Mouse (Mus musculus) hindbrain, embryonic 11.5 days (tissue): ENCODE data around the gene Dlx6. TPM values are rescaled to one million over a fixed set of nuclear protein-coding genes. Genes with fewer than 3 reads are reported as not detected.
A peak's percentile ranks its signal among the peaks of the same experiment; 100 is the strongest.

Source experiments
- ATAC-seq: fragments of 200-750 bp; cut with Nextera tagmentation; 2 replicates; pipeline ENCODE4 v1.8.0; 2017; ENCODE audit warnings: mild to moderate bottlenecking, moderate TSS enrichment, moderate library complexity; ENCODE audit not compliant: low FRiP score
- DNase-seq: peaks from one replicate; pipeline ENCODE4 v3.0.0-alpha.2; 2015; ENCODE audit warnings: low spot score
- H3K27ac ChIP-seq: fragments of 300-500 bp; sonication (generic); 2 replicates; pipeline ENCODE4 v1.5.1; 2014; ENCODE audit warnings: mild to moderate bottlenecking, low read depth, low read length
- H3K27me3 ChIP-seq: fragments of 300-500 bp; sonication (generic); 2 replicates; pipeline ENCODE4 v1.6.1; 2014; ENCODE audit warnings: mild to moderate bottlenecking, low read length, moderate library complexity, mixed read lengths; ENCODE audit not compliant: control insufficient read depth, insufficient read depth
- H3K36me3 ChIP-seq: fragments of 300-500 bp; sonication (generic); 2 replicates; pipeline ENCODE4 v1.6.1; 2014; ENCODE audit warnings: mild to moderate bottlenecking, low read length, moderate library complexity, mixed read lengths; ENCODE audit not compliant: control insufficient read depth, insufficient read depth
- H3K4me1 ChIP-seq: fragments of 300-500 bp; sonication (generic); replicated peaks from 2 replicates; pipeline ENCODE4 v1.6.1; 2014; ENCODE audit warnings: low read length, mixed read lengths; ENCODE audit not compliant: control insufficient read depth, insufficient read depth
- H3K4me2 ChIP-seq: fragments of 300-500 bp; sonication (generic); replicated peaks from 2 replicates; pipeline ENCODE4 v1.6.1; 2014; ENCODE audit warnings: mild to moderate bottlenecking, low read depth, low read length
- H3K4me3 ChIP-seq: fragments of 300-500 bp; sonication (generic); 2 replicates; pipeline ENCODE4 v1.5.1; 2014; ENCODE audit warnings: low read depth, low read length
- H3K9ac ChIP-seq: fragments of 300-500 bp; sonication (generic); 2 replicates; pipeline ENCODE4 v1.6.1; 2014; ENCODE audit warnings: low read depth, low read length
- H3K9me3 ChIP-seq: fragments of 300-500 bp; sonication (generic); 2 replicates; pipeline ENCODE4 v1.6.1; 2016; ENCODE audit warnings: low read length; ENCODE audit not compliant: control insufficient read depth
- WGBS: fragments of 180-500 bp; shearing (Covaris S2); extraction: QIAGEN DNeasy Blood & Tissue Kit; methylation state at CpG from one replicate; pipeline ENCODE4 v1.1.7; 2014; 5-methylcytosine and 5-hydroxymethylcytosine counted together
- polyA plus RNA-seq: library from polyadenylated mRNA; unstranded; fragments of >200 nt; fragmentation: Nextera tagmentation; extraction: Ambion mirVana; gene quantifications from 2 replicates; pipeline ENCODE4 v1.2.1, GENCODE M21; 2014

The Dlx6 gene
- polyA plus RNA-seq, 1 experiment from 2014 or later, result 0.65 TPM

GRCm38 (mm10) chr6:6856881-6857280, 6.3 kb upstream of the Dlx6 start:
- Histone ChIP-seq H3K4me1 (no peaks in the 10 kb centered on the region), H3K4me3 (no peak overlapping the region), H3K4me2 (no peak overlapping the region), H3K27ac (no peak overlapping the region), H3K9ac (no peak overlapping the region), H3K27me3 (peaks cover 92% of the 10 kb centered on the region), H3K36me3 (no peaks in the 10 kb centered on the region), H3K9me3 (no peaks in the 10 kb centered on the region)
- ATAC-seq, result no peak
- DNase-seq, result peak; percentile 43
- 2% methylated on average over 4 of the region's 4 CpGs for WGBS

DNA sequence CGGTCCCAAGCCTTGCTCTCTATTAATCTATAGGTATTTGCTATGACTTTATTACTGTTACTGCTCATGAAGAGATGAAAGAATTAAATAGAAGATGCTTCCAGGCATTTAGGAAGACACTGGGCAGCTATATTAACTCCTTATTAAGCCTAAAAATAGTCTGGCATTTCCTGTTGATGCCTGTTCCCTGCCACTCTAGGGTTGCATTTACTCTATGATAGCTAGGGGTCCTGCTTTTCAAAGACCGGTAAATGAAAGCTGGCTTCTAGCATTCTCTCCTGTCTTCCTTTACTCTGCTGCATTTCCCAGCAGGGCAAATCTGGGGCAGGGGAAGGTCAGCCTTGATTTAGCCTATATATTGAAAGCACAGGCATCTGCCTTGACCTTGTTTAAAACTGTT, 5.4 kb upstream of the Dlx6 start:
- H3K4me3 ChIP-seq, result no peak overlapping the region
- H3K9ac ChIP-seq, result no peak overlapping the region
- peaks cover 92% of the 10 kb centered on the region for H3K27me3 ChIP-seq

GRCm38 (mm10) chr6:6858571-6858970, 4.6 kb upstream of the Dlx6 start:
- Histone ChIP-seq H3K4me2 (no peak overlapping the region), H3K9ac (no peak overlapping the region), H3K9me3 (no peaks in the 10 kb centered on the region), H3K36me3 (no peaks in the 10 kb centered on the region), H3K4me1 (peaks cover 2% of the 10 kb centered on the region; the same call in 1 of the 2 replicates), H3K27me3 (peaks cover 92% of the 10 kb centered on the region), H3K27ac (no peak overlapping the region), H3K4me3 (no peak overlapping the region)
- DNase-seq (peak; percentile 31), ATAC-seq (no peak)
- 0% methylated on average over 1 of the region's 1 CpGs for WGBS

More for the DNA sequence above, 5.4 kb upstream of the Dlx6 start:
- Histone ChIP-seq H3K27ac (no peak overlapping the region), H3K4me2 (no peak overlapping the region), H3K4me1 (0 out of 2 replicates have a peak, but pooled peaks cover 2% of the 10 kb centered on the region), H3K9me3 (no peaks in the 10 kb centered on the region), H3K36me3 (no peaks in the 10 kb centered on the region)
- WGBS, result 5% methylated on average over 2 of the region's 2 CpGs
- ATAC-seq (no peak), DNase-seq (no peak)

GRCm38 (mm10) chr6:6859111-6859949, 3.8 kb upstream of the Dlx6 start:
- Histone ChIP-seq H3K4me1 (peaks cover 4% of the 10 kb centered on the region; the same call in 1 of the 2 replicates), H3K27me3 (peaks cover 92% of the 10 kb centered on the region), H3K36me3 (no peaks in the 10 kb centered on the region), H3K27ac (no peak overlapping the region), H3K4me3 (no peak overlapping the region), H3K9me3 (no peaks in the 10 kb centered on the region), H3K4me2 (no peak overlapping the region), H3K9ac (no peak overlapping the region)
- peak; percentile 41 for DNase-seq
- WGBS, result under 1% methylated on average over 19 of the region's 19 CpGs
- no peak for ATAC-seq

GRCm38 (mm10) chr6:6859950-6860410, 3.2 kb upstream of the Dlx6 start:
- no peak for ATAC-seq
- H3K9me3 ChIP-seq, result no peaks in the 10 kb centered on the region
- H3K36me3 ChIP-seq, result no peaks in the 10 kb centered on the region
- H3K27ac ChIP-seq, result no peak overlapping the region
- under 1% methylated on average over 21 of the region's 21 CpGs for WGBS
- peaks cover 4% of the 10 kb centered on the region; the same call in 1 of the 2 replicates for H3K4me1 ChIP-seq
- no peak overlapping the region for H3K4me2 ChIP-seq
- no peak overlapping the region for H3K4me3 ChIP-seq
- no peak for DNase-seq
- H3K27me3 ChIP-seq, result peaks cover 91% of the 10 kb centered on the region
- H3K9ac ChIP-seq, result no peak overlapping the region

- no peak overlapping the region for H3K9ac ChIP-seq
- DNase-seq, result peak; percentile 69
- no peak overlapping the region for H3K4me3 ChIP-seq
- no peak overlapping the region for H3K27ac ChIP-seq
- peak overlapping the region; percentile 21; the same call in 1 of the 2 replicates for H3K4me2 ChIP-seq
- H3K27me3 ChIP-seq, result peaks cover 91% of the 10 kb centered on the region
- no peaks in the 10 kb centered on the region for H3K9me3 ChIP-seq
- H3K4me1 ChIP-seq, result peaks cover 4% of the 10 kb centered on the region; the same call in 1 of the 2 replicates
- H3K36me3 ChIP-seq, result no peaks in the 10 kb centered on the region
- ATAC-seq, result no peak
- under 1% methylated on average over 33 of the region's 33 CpGs for WGBS
Observed at GRCm38 (mm10) chr6:6860411-6861085, 2.6 kb upstream of the Dlx6 start.

GRCm38 (mm10) chr6:6861086-6861797, 1.9 kb upstream of the Dlx6 start:
- WGBS, result under 1% methylated on average over 21 of the region's 21 CpGs

DNA sequence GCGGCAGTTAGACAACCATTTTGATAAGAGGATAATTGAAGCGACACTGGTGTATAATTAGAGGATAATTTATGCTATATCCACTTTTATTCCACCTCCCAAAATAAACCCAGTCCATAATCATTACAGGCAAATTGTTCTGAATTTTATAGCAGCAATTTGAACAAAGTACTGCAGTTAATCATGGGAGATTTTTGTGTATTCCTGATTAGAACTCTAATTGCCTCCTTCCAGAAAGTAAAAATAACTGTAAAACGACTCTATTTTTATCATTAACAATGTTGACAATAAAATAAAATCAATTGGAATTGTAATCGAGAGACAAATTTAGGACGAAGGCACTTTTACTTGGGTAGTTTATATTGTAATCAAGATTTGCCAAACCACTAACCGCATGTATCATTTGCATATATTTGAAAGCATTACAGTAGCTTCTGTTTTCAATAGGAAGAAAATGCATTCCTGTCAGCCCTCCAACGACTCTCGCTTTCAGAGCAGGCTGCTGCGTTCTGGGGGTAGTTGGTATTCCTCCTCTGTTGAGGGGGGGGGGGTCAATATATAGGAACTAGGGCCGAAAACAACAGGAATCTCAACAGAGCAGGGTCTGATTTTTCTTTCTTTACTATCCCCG, 1.2 kb upstream of the Dlx6 start:
- no peak overlapping the region for H3K4me3 ChIP-seq
- H3K9me3 ChIP-seq, result no peaks in the 10 kb centered on the region
- peaks cover 4% of the 10 kb centered on the region; the same call in 1 of the 2 replicates for H3K4me1 ChIP-seq
- no peak overlapping the region for H3K4me2 ChIP-seq
- peaks cover 89% of the 10 kb centered on the region for H3K27me3 ChIP-seq
- H3K9ac ChIP-seq, result no peak overlapping the region
- no peak for DNase-seq
- no peak overlapping the region for H3K27ac ChIP-seq
- no peak for ATAC-seq
- 3% methylated on average over 11 of the region's 11 CpGs for WGBS
- no peaks in the 10 kb centered on the region for H3K36me3 ChIP-seq

More at GRCm38 (mm10) chr6:6861086-6861797, 1.9 kb upstream of the Dlx6 start:
- H3K4me1 ChIP-seq, result peaks cover 4% of the 10 kb centered on the region; the same call in 1 of the 2 replicates
- DNase-seq (peak; percentile 64), ATAC-seq (no peak)
- no peaks in the 10 kb centered on the region for H3K9me3 ChIP-seq
- no peak overlapping the region for H3K9ac ChIP-seq
- H3K36me3 ChIP-seq, result no peaks in the 10 kb centered on the region
- no peak overlapping the region for H3K4me3 ChIP-seq
- H3K27me3 ChIP-seq, result peaks cover 91% of the 10 kb centered on the region
- H3K27ac ChIP-seq, result no peak overlapping the region
- H3K4me2 ChIP-seq, result no peak overlapping the region
